Mouse (Mus musculus): Measurements from ENCODE around the gene Rgs3. TPM values are rescaled to one million over a fixed set of nuclear protein-coding genes. Genes with fewer than 3 reads are reported as not detected.

The Rgs3 gene
- total and polyA plus RNA-seq, 2 experiments from 2014 or later = 52.1 to 114 TPM

DNA sequence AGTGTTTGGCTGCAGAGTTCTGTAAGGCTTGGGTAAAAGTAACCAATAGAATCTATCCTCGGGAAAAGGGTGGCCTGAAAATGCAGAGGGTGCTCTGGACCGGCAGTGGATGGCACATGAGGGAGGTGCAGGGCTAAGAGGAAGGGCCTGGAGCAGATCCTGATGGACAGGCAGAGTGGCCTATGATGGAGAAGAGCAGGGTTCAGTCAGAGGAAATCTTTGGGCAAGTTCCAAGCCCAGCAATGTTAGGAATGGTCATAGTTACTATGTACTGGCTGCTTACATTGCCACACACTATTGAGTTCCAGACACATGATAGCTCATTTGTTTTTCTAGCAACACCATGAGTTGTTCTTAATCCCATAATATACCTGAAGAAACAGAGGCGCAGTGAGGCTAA is 124.7 kb downstream of the Rgs3 start:
- no peak overlapping the region for H3K4me3 ChIP-seq (ENCODE audit: low read depth, low read length)
- peaks cover 17% of the 10 kb centered on the region; the same call in 1 of the 2 replicates for H3K36me3 ChIP-seq (replicated peaks; ENCODE audit: control insufficient read depth, insufficient read depth, low read length)
- H3K27ac ChIP-seq (ENCODE audit: low read depth) = 0 out of 2 replicates have a peak overlapping the region, but pooled peaks have one; percentile 18
- H3K9me3 ChIP-seq (replicated peaks; ENCODE audit: control insufficient read depth, low read length) = no peaks in the 10 kb centered on the region
- peaks cover 3% of the 10 kb centered on the region; the same call in 1 of the 2 replicates for H3K4me1 ChIP-seq (ENCODE audit: control insufficient read depth, insufficient read depth)
- TF ChIP-seq CTCF (IDR thresholded peaks at IDR 0.05; ENCODE audit: low read depth) (no peak), EP300 (IDR thresholded peaks at IDR 0.05; ENCODE audit: low read depth) (no peak)
- ATAC-seq (ENCODE audit: insufficient read depth, low read depth) (peak; percentile 82), DNase-seq (ENCODE audit: low spot score) (peak; percentile 79)
- WGBS = 71% methylated on average over 3 of the region's 3 CpGs
- no peak overlapping the region for H3K9ac ChIP-seq (replicated peaks; ENCODE audit: low read depth, low read length)
- no peaks in the 10 kb centered on the region for H3K27me3 ChIP-seq (ENCODE audit: control insufficient read depth, insufficient read depth, low read length)
- no peak overlapping the region for H3K4me2 ChIP-seq (ENCODE audit: low read depth, low read length)

GRCm38 (mm10) chr4:62685268-62685667 is 125.6 kb downstream of the Rgs3 start:
- Histone ChIP-seq H3K4me1 (ENCODE audit: control insufficient read depth, insufficient read depth) (peaks cover 3% of the 10 kb centered on the region; the same call in 1 of the 2 replicates), H3K36me3 (replicated peaks; ENCODE audit: control insufficient read depth, insufficient read depth, low read length) (peaks cover 16% of the 10 kb centered on the region; the same call in 1 of the 2 replicates), H3K4me2 (ENCODE audit: low read depth, low read length) (no peak overlapping the region), H3K27ac (ENCODE audit: low read depth) (no peak overlapping the region), H3K9ac (replicated peaks; ENCODE audit: low read depth, low read length) (no peak overlapping the region), H3K4me3 (ENCODE audit: low read depth, low read length) (no peak overlapping the region), H3K27me3 (ENCODE audit: control insufficient read depth, insufficient read depth, low read length) (no peaks in the 10 kb centered on the region), H3K9me3 (replicated peaks; ENCODE audit: control insufficient read depth, low read length) (no peaks in the 10 kb centered on the region)
- TF ChIP-seq EP300 (IDR thresholded peaks at IDR 0.05; ENCODE audit: low read depth) (no peak), CTCF (IDR thresholded peaks at IDR 0.05; ENCODE audit: low read depth) (no peak)
- DNase-seq (ENCODE audit: low spot score) (no peak), ATAC-seq (ENCODE audit: insufficient read depth, low read depth) (no peak)
- 83% methylated on average over 10 of the region's 10 CpGs for WGBS

DNA sequence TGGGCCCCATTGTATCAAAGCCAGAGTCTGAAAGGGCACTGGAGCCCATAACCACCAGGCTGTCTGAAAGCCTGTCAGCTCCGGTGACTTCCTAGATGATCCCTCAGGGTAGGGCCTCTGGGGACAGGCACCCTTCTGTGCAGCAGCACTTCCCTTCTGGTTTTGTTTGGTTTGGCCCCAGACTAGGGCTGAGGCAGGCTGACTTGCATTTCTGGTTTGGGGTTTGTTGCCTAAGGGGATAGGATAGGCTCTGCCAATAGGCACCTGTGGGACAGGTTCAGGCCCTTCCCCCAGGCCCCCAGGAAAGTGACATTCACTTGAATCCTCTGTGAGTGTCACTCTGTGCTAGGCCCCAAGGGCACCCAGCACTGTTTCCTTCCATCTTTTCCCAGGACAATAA is 127.1 kb downstream of the Rgs3 start:
- no peaks in the 10 kb centered on the region for H3K9me3 ChIP-seq (replicated peaks; ENCODE audit: control insufficient read depth, low read length)
- peaks cover 5% of the 10 kb centered on the region; the same call in 1 of the 2 replicates for H3K36me3 ChIP-seq (replicated peaks; ENCODE audit: control insufficient read depth, insufficient read depth, low read length)
- H3K9ac ChIP-seq (replicated peaks; ENCODE audit: low read depth, low read length) = no peak overlapping the region
- H3K27me3 ChIP-seq (ENCODE audit: control insufficient read depth, insufficient read depth, low read length) = no peaks in the 10 kb centered on the region
- ATAC-seq (ENCODE audit: insufficient read depth, low read depth) = no peak
- no peak overlapping the region for H3K27ac ChIP-seq (ENCODE audit: low read depth)
- no peak for DNase-seq (ENCODE audit: low spot score)
- no peak overlapping the region for H3K4me3 ChIP-seq (ENCODE audit: low read depth, low read length)
- H3K4me1 ChIP-seq (ENCODE audit: control insufficient read depth, insufficient read depth) = peaks cover 3% of the 10 kb centered on the region; the same call in 1 of the 2 replicates
- WGBS = 63% methylated on average over 1 of the region's 1 CpGs
- H3K4me2 ChIP-seq (ENCODE audit: low read depth, low read length) = no peak overlapping the region
- no peak for TF ChIP-seq CTCF (IDR thresholded peaks at IDR 0.05; ENCODE audit: low read depth)
- TF ChIP-seq EP300 (IDR thresholded peaks at IDR 0.05; ENCODE audit: low read depth) = no peak

DNA sequence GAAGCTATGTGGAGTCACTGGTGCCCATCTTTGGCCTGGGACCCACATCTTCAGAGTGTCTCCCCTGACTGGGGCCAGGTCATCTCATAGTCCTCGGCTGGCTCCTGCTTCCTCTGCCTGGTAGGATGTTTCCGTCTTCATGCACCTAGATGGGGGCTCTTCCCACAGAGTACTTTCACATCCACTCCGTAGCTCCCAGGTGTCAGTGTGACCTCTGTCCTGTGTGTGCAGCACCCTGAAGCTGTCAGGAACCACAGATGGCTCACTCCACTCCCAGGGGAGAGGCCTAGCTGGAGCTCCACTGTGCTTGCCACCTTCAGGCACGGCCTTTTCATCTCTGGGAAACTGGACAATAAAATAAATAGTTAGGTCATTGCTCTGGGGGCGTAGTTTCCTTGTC is 128.5 kb downstream of the Rgs3 start:
- Histone ChIP-seq H3K4me1 (ENCODE audit: control insufficient read depth, insufficient read depth) (peaks cover 3% of the 10 kb centered on the region; the same call in 1 of the 2 replicates), H3K27ac (ENCODE audit: low read depth) (no peak overlapping the region), H3K27me3 (ENCODE audit: control insufficient read depth, insufficient read depth, low read length) (no peaks in the 10 kb centered on the region), H3K4me2 (ENCODE audit: low read depth, low read length) (no peak overlapping the region), H3K9ac (replicated peaks; ENCODE audit: low read depth, low read length) (no peak overlapping the region), H3K9me3 (replicated peaks; ENCODE audit: control insufficient read depth, low read length) (no peaks in the 10 kb centered on the region), H3K4me3 (ENCODE audit: low read depth, low read length) (no peak overlapping the region), H3K36me3 (replicated peaks; ENCODE audit: control insufficient read depth, insufficient read depth, low read length) (peaks cover 8% of the 10 kb centered on the region; the same call in 1 of the 2 replicates)
- ATAC-seq (ENCODE audit: insufficient read depth, low read depth) = no peak
- TF ChIP-seq EP300 (IDR thresholded peaks at IDR 0.05; ENCODE audit: low read depth) = no peak
- TF ChIP-seq CTCF (IDR thresholded peaks at IDR 0.05; ENCODE audit: low read depth) = no peak
- DNase-seq (ENCODE audit: low spot score) = no peak
- WGBS = 79% methylated on average over 5 of the region's 5 CpGs

DNA sequence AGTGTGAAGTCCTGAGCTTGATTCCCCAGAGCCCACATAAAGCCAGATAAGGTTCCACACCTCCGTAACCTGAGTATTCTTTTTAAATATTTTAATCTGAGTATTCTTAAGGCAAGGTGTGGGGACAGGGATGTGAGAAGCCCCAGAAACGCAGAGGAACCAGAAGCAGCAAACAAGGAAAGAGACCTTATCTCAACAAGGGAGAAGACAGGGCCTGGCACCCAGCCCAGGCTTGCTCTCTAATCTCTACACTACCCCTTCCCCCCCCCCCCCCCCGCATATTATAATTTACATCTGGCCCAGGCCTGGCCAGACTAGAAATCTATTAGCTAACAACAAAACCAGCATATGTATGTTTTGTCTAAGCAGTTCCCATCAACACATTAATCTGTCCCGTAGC is 131.3 kb downstream of the Rgs3 start:
- H3K9me3 ChIP-seq (replicated peaks; ENCODE audit: control insufficient read depth, low read length) = no peaks in the 10 kb centered on the region
- no peak overlapping the region for H3K27ac ChIP-seq (ENCODE audit: low read depth)
- H3K27me3 ChIP-seq (ENCODE audit: control insufficient read depth, insufficient read depth, low read length) = no peaks in the 10 kb centered on the region
- 17% methylated on average over 4 of the region's 4 CpGs for WGBS
- no peak overlapping the region for H3K9ac ChIP-seq (replicated peaks; ENCODE audit: low read depth, low read length)
- no peak overlapping the region for H3K4me3 ChIP-seq (ENCODE audit: low read depth, low read length)
- peaks cover 22% of the 10 kb centered on the region for H3K36me3 ChIP-seq (replicated peaks; ENCODE audit: control insufficient read depth, insufficient read depth, low read length)
- DNase-seq (ENCODE audit: low spot score) (no peak), ATAC-seq (ENCODE audit: insufficient read depth, low read depth) (no peak)
- H3K4me2 ChIP-seq (ENCODE audit: low read depth, low read length) = no peak overlapping the region
- H3K4me1 ChIP-seq (ENCODE audit: control insufficient read depth, insufficient read depth) = no peaks in the 10 kb centered on the region; the same call in 1 of the 2 replicates
- TF ChIP-seq CTCF (IDR thresholded peaks at IDR 0.05; ENCODE audit: low read depth) = no peak
- no peak for TF ChIP-seq EP300 (IDR thresholded peaks at IDR 0.05; ENCODE audit: low read depth)

DNA sequence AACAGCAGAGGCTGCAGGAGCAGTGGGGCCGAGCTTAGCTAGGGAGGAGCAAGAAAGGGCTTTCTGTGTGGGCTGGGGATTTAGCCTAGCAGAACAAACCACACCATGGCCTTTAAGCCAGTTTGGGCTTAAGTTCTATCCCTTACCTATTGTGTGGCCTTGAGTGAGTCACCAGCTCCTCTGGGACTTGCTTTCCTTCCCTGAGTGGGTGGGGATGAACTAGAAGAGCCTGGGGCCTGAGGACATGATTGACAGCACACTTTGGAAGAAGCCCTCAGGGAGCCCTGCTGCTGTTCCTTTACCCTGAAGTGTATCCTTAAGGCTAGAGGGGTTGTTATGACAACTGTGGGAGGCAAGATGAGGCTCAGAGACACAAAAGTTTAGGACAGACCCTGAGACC is 132.0 kb downstream of the Rgs3 start:
- Histone ChIP-seq H3K27ac (ENCODE audit: low read depth) (no peak overlapping the region), H3K9me3 (replicated peaks; ENCODE audit: control insufficient read depth, low read length) (no peaks in the 10 kb centered on the region), H3K4me1 (ENCODE audit: control insufficient read depth, insufficient read depth) (no peaks in the 10 kb centered on the region; the same call in 1 of the 2 replicates), H3K36me3 (replicated peaks; ENCODE audit: control insufficient read depth, insufficient read depth, low read length) (peaks cover 22% of the 10 kb centered on the region), H3K4me3 (ENCODE audit: low read depth, low read length) (no peak overlapping the region), H3K4me2 (ENCODE audit: low read depth, low read length) (no peak overlapping the region), H3K27me3 (ENCODE audit: control insufficient read depth, insufficient read depth, low read length) (no peaks in the 10 kb centered on the region), H3K9ac (replicated peaks; ENCODE audit: low read depth, low read length) (no peak overlapping the region)
- DNase-seq (ENCODE audit: low spot score) (no peak), ATAC-seq (ENCODE audit: insufficient read depth, low read depth) (no peak)
- TF ChIP-seq CTCF (IDR thresholded peaks at IDR 0.05; ENCODE audit: low read depth) (no peak), EP300 (IDR thresholded peaks at IDR 0.05; ENCODE audit: low read depth) (no peak)
- WGBS = 75% methylated on average over 1 of the region's 1 CpGs

Data from heart, postnatal 0 days (tissue).